Mouse (Mus musculus) frontal cortex, postnatal 14 days (tissue): ENCODE data around the gene Evx2.

Experiments
- DNase-seq, 2 experiments: peaks; one replicate each; pipeline ENCODE4 v3.0.0; 2022; ENCODE audit warnings: low spot score in 2 of 2

Evx2 gene

GRCm38 (mm10) chr2:74695813-74696430, 36.6 kb upstream of the Evx2 start:
- DNase-seq, result no peak

GRCm38 (mm10) chr2:74695383-74695782, 36.0 kb upstream of the Evx2 start:
- DNase-seq, result no peak

- DNase-seq, result no peak
Observed at GRCm38 (mm10) chr2:74694066-74694465, 34.7 kb upstream of the Evx2 start.

GRCm38 (mm10) chr2:74693432-74693827, 34.1 kb upstream of the Evx2 start:
- DNase-seq, result no peak

GRCm38 (mm10) chr2:74692808-74693431, 33.6 kb upstream of the Evx2 start:
- no peak for DNase-seq

- no peak for DNase-seq
Observed at GRCm38 (mm10) chr2:74691995-74692807, 32.8 kb upstream of the Evx2 start.

- DNase-seq, result no peak
Observed at GRCm38 (mm10) chr2:74691022-74691951, 31.9 kb upstream of the Evx2 start, which contains the start of gene Hoxd10. Gene Hoxd10, plus strand, starts transcription at chr2:74691924.

GRCm38 (mm10) chr2:74690338-74690716, 31.0 kb upstream of the Evx2 start:
- DNase-seq, result no peak

GRCm38 (mm10) chr2:74689574-74690337, 30.4 kb upstream of the Evx2 start:
- DNase-seq, result no peak

GRCm38 (mm10) chr2:74688795-74689573, 29.6 kb upstream of the Evx2 start:
- no peak for DNase-seq

- no peak for DNase-seq
Observed at GRCm38 (mm10) chr2:74687698-74688555, 28.6 kb upstream of the Evx2 start.

GRCm38 (mm10) chr2:74686988-74687697, 27.8 kb upstream of the Evx2 start:
- no peak for DNase-seq

GRCm38 (mm10) chr2:74686301-74686987, 27.1 kb upstream of the Evx2 start:
- DNase-seq, result no peak

GRCm38 (mm10) chr2:74685059-74685603, 25.8 kb upstream of the Evx2 start:
- no peak for DNase-seq

GRCm38 (mm10) chr2:74684106-74684505, 24.7 kb upstream of the Evx2 start:
- no peak for DNase-seq

- DNase-seq, result no peak
Observed at GRCm38 (mm10) chr2:74683471-74683951, 24.2 kb upstream of the Evx2 start.

GRCm38 (mm10) chr2:74682796-74683195, 23.4 kb upstream of the Evx2 start:
- DNase-seq, result no peak
